Mouse (Mus musculus) heart, adult 18-20 months (tissue): ENCODE data around the gene Iqschfp. TPM values are rescaled to one million over a fixed set of nuclear protein-coding genes. Genes with fewer than 3 reads are reported as not detected.

ENCODE experiments used
- DNase-seq, 2 experiments: peaks; one replicate each; pipeline ENCODE4 v3.0.0; 2021 to 2022; ENCODE audit warnings: mixed read lengths in 1 of 2
- total RNA-seq, 2 experiments: library from RNA; stranded (reverse); gene quantifications; 2 replicates each; pipeline ENCODE4 v1.2.3; 2021

Iqschfp gene
- total RNA-seq, 2 experiments from 2014 or later: not detected

DNA sequence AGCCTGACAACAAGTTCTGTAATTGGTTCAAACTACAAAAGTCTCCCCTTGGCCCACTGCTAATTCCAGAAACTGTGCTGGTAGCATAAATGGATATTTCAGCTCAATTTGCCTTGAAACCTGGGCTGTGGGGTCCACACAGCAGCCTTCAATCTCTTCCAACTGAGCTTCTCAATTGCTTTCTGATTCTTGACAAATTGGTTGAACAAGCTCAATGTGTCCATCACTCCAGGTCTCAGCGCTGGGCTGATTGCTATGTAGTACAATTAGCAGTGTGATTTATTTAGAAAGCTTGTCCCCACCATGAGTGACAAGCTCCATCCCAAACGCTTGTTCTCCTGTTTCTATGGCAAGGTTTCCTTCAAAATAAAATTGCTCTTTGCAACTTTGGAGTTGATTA, 542.9 kb downstream of the Iqschfp start:
- no peak for DNase-seq

- DNase-seq: no peak
Measured at GRCm38 (mm10) chr3:68448480-68448879, 556.4 kb downstream of the Iqschfp start.

DNA sequence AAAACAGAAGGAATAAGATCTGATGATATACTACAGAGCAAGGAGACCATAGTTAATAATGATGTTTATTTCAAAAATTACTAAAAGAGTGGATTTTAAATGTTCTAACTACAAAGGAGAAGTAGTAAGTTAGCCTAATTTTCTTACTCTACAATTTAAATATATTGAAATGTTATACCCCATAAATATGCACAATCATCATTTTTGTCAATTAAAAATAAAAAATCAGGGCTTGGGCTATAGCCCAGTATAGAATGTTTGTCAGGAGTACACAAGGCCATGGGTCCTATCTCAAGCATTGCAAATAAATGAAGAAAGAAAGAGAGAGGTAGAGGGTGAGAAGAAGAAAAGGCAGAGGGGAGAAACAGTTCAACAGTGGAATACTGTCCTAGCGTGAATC, 559.6 kb downstream of the Iqschfp start:
- no peak for DNase-seq

DNA sequence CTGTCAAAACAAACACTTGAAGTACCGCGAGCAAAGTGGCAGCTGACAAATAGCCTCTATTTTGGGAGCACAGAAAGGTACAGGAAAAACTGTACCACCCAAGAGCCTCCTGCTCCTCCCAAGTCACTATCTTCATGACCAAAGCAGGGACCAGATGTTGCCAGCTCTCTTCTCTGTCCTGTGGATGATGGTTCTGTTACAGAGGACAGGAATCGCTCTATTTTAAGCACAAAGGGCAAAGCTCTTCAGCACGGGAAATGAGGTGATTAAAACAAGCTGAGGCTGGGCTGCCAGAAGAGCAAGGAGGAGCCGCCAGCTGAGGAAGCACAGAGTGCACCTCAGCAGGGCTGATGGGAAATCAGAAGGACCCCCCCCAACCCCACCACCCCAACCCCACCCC, 561.2 kb downstream of the Iqschfp start:
- DNase-seq: peak; percentile 31 to 75

DNA sequence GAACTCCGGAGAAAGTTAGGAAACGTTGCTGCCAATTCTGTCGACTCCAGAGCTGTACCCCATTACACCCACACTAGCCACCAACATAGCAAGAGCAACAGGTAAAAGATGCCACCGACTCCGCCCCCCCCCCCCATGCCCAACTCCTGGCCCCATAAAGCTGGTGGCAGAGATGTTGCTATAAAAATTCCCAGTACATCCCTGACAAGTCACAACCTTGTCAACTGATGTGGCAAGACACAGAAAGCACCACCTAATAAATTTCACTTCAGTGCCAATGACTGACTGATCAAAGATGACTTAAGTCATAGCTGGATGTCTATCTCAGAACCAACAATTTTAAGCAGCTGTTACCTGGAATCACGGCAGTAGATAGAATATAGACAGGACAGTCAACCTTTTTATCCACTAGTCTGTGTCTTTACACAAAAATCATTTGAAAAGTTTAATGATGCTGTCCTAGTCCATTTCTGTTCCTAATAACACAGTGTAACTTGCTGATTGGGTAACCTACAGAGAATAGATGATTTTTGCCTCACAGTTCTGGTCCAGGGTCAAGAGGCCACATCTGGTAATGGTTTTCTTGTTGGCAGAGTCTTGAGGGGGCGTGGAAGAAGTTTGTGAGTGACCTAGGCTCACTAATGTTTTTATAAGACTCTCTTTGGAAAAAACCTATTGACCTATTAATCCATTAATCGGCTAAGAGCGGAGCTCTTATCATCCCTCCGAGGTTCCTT, 561.9 kb downstream of the Iqschfp start:
- DNase-seq: peak in 1 of 2 experiments; percentile 14

DNA sequence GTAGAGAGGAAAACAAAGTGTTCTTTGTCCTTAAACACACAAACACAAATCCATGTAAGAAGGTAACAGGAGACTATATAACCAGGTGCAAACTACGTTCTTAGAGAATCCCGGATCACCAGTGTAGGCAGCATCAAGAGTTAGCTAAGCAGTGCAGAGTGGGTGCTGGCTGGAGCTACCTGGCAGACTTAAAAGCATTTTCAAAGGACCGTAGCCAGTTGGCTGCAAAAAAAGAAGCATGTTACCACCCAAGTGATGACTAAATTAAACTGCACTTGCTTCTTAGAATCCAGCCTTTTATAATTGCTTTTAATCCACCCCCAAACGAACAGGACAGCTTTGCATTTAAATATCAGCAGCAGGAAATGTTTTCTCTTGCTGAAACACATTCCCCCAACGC, 574.6 kb downstream of the Iqschfp start:
- DNase-seq: no peak

- peak; percentile 27 to 52 for DNase-seq
Measured at GRCm38 (mm10) chr3:68467941-68468687, 576.1 kb downstream of the Iqschfp start.

DNA sequence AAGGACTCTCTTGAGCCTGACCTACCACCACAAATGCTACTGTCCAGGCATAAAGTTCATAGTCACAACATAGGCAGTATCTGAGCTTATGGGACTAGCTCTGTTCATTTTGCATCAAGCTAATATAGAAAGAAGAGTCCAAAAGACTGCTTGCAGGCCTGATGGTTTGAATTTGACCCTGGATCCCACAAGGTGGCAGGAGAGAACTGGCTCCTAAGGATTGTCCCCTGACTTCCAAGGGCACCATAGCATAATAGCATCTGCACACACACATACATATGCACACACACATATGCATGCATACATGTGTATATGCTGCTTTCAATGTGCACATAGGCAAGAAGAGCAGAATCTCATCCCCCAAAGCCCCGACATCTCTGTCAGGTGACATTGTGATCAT, 577.6 kb downstream of the Iqschfp start:
- peak in 1 of 2 experiments; percentile 13 for DNase-seq

GRCm38 (mm10) chr3:68470061-68470460, 578.0 kb downstream of the Iqschfp start:
- DNase-seq: no peak

- DNase-seq: no peak
Measured at GRCm38 (mm10) chr3:68470622-68471021, 578.6 kb downstream of the Iqschfp start.

DNA sequence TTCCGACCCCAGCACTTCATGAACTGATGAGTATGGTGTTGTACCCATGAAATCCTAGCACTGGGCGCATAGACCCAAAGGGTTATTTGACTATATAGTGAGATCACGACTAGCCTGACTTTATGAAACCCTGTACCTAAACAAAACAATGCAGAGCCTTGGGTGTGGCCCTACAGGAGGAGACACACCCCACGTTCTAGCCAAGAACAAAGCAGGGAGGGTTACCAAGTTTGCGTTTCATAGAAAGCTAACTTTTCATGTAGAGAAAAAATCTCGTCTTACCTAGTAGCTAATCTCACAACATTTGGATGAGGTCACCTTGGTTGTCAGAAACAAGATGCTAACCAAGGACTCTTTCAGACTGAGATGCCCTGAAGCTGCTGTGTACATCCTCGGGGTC, 584.3 kb downstream of the Iqschfp start:
- DNase-seq: no peak

GRCm38 (mm10) chr3:68477478-68477877, 585.4 kb downstream of the Iqschfp start:
- DNase-seq: no peak

DNA sequence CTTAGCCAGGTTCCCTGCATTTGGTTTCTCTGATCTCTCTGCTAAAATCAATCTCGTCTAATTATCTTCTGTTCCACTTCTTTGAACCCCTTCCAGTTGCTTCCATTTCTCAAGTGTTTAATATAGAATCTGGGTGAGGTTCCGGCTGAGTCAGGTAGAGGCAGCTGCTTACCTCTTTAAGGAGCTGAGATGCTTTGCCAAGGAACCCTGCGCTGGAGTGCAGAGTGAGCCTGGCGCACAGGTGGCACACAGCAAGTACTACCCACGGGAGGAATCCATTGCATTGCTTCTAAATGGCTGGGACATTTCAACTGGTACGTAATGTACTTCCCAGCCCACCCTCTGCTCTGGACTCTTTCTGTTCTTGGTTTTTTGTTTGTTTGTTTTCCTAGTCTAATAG, 587.2 kb downstream of the Iqschfp start:
- DNase-seq: no peak

DNA sequence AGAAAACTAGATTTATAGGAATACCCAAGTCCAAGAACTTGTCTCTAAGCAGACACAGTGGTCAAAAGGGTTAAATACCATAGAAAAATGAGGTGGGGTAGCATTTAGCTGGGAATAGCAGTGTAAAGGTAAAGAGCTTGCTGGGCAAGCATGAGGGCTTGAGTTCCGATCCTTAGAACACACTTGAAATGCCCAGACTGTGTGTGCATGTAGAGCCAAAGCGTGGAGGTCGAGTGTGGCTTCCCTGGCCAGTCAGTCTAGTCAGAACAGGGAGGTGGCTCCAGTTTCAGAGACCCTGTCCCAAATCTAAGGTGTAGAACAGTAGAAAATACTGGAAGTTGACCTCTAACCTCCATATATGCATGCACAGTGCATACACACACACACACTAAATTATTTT, 591.5 kb downstream of the Iqschfp start:
- DNase-seq: no peak

- no peak for DNase-seq
Measured at GRCm38 (mm10) chr3:68484021-68484420, 592.0 kb downstream of the Iqschfp start.

GRCm38 (mm10) chr3:68484561-68484960, 592.5 kb downstream of the Iqschfp start:
- no peak for DNase-seq

- DNase-seq: no peak
Measured at GRCm38 (mm10) chr3:68487621-68488020, 595.6 kb downstream of the Iqschfp start.

DNA sequence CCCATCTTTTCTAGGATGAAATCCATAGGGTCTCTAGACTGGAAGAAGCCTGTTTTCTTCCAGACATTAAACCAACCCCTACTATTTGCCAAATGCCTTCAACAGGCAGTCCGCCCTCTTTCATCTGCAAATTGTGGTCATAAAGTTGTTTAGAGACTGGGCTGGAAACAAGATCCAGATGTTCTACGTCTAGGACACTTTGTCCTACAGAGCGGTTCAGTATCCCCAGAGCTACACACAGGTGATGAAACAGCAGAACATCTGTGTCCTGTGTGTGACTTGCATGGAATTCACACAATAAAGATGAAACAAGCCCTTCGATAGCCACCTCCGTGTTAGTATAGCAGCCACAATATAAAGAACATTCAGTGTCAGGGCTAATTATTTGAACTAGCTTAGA, 596.3 kb downstream of the Iqschfp start:
- no peak for DNase-seq

DNA sequence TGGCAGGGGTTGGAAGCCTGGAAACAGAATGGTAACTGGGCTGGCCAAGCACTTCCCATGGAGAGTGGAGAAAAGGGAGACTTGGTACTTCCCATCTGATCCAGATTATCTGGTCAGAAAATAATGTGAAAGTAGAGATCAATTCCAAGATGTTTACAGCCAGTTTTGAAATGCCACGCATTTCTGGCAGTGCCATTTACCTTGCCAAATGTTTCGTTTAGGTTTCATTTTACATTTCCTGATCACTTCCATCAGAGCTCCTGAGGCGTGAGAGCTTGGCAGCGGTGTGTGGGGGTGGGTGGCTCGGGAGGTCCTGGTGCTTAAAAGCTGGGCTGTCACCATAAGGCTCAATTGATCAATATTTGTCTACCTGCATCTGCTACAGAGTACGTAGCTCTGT, 599.5 kb downstream of the Iqschfp start:
- no peak for DNase-seq

GRCm38 (mm10) chr3:68492066-68492465, 600.0 kb downstream of the Iqschfp start:
- no peak for DNase-seq

GRCm38 (mm10) chr3:68492513-68492912, 600.5 kb downstream of the Iqschfp start:
- DNase-seq: peak; percentile 50 to 67

- peak; percentile 75 to 90 for DNase-seq
Measured at GRCm38 (mm10) chr3:68493170-68493585, 601.1 kb downstream of the Iqschfp start.

GRCm38 (mm10) chr3:68493586-68494295, 601.7 kb downstream of the Iqschfp start:
- peak; percentile 85 to 86 for DNase-seq
